Mouse (Mus musculus) erythroblast, embryonic 14.5 days (primary cell): ENCODE measurements around the gene Cldn14.

ENCODE experiments used
- GATA1 ChIP-seq: IDR thresholded peaks from 2 replicates; pipeline ENCODE4 v1.6.1; 2012; ENCODE audit warnings: low read length, inconsistent platforms, mixed read lengths
- TAL1 ChIP-seq: IDR thresholded peaks from 3 replicates; pipeline ENCODE4 v1.6.1; 2012; ENCODE audit warnings: low read length, inconsistent platforms, mixed read lengths

GRCm38 (mm10) chr16:94040485-94040884 is 31.8 kb upstream of the Cldn14 start:
- TF ChIP-seq TAL1 (no peak), GATA1 (no peak)
